Comparison of ENCODE assay signal across 8 mouse cellular contexts in genomic region chr2:131262213-131262672, GRCm38 (mm10). TPM values are rescaled to one million over a fixed set of nuclear protein-coding genes. Genes with fewer than 3 reads are reported as not detected.
DNase-seq lines count a peak whose midpoint lies in the region; ATAC-seq and TF ChIP-seq lines count a peak whose summit lies in the region.

Gene Pank2, plus strand, starts transcription at chr2:131262495.

- H3K9me3 ChIP-seq in CH12.LX (replicated peaks; ENCODE audit: low read length): no peaks in the 10 kb centered on the region
- H3K9me3 ChIP-seq in forebrain, embryonic 11.5 days (ENCODE audit: control insufficient read depth, low read length): no peaks in the 10 kb centered on the region
- H3K9me3 ChIP-seq in heart, embryonic 16.5 days (replicated peaks; ENCODE audit: control insufficient read depth, low read length): no peaks in the 10 kb centered on the region
- no peaks in the 10 kb centered on the region for H3K9me3 ChIP-seq in liver, embryonic 15.5 days (replicated peaks)
- H3K9me3 ChIP-seq in neural tube, embryonic 12.5 days: no peaks in the 10 kb centered on the region

- peak within 1 kb of the TSS; percentile 79 for H3K4me2 ChIP-seq in CH12.LX (ENCODE audit: insufficient read depth, low read depth, poor library complexity, severe bottlenecking)
- peak within 1 kb of the TSS; percentile 73 for H3K4me2 ChIP-seq in forebrain, embryonic 11.5 days (ENCODE audit: low read depth, low read length, severe bottlenecking)
- H3K4me2 ChIP-seq in heart, embryonic 16.5 days (ENCODE audit: low read depth, low read length): peak within 1 kb of the TSS; percentile 95
- peak within 1 kb of the TSS; percentile 87 for H3K4me2 ChIP-seq in liver, embryonic 15.5 days
- peak within 1 kb of the TSS; percentile 78 for H3K4me2 ChIP-seq in neural tube, embryonic 12.5 days (replicated peaks)

- peak within 1 kb of the TSS; percentile 74 for H3K27ac ChIP-seq in CH12.LX (ENCODE audit: insufficient read depth, low read depth)
- H3K27ac ChIP-seq in forebrain, embryonic 11.5 days (ENCODE audit: low read depth, low read length): peak within 1 kb of the TSS; percentile 99
- H3K27ac ChIP-seq in heart, embryonic 16.5 days (ENCODE audit: low read length): peak within 1 kb of the TSS; percentile 99
- H3K27ac ChIP-seq in liver, embryonic 15.5 days (replicated peaks): peak within 1 kb of the TSS; percentile 100
- H3K27ac ChIP-seq in neural tube, embryonic 12.5 days: peak within 1 kb of the TSS; percentile 96

- H3K9ac ChIP-seq in CH12.LX (ENCODE audit: insufficient read depth, low read depth): peak within 1 kb of the TSS; percentile 96
- peak within 1 kb of the TSS; percentile 98 for H3K9ac ChIP-seq in forebrain, embryonic 11.5 days (ENCODE audit: low read length)
- H3K9ac ChIP-seq in heart, embryonic 16.5 days (ENCODE audit: low read length): peak within 1 kb of the TSS; percentile 96
- peak within 1 kb of the TSS; percentile 96 for H3K9ac ChIP-seq in liver, embryonic 15.5 days
- H3K9ac ChIP-seq in neural tube, embryonic 12.5 days: peak within 1 kb of the TSS; percentile 95

- peak within 1 kb of the TSS; percentile 75 to 82 (median 76) for H3K4me3 ChIP-seq in CH12.LX (replicated peaks in 1 of 3; ENCODE audit: low read depth in 2 of 3, low read length in 2 of 3, poor library complexity in 1 of 3)
- H3K4me3 ChIP-seq in forebrain, embryonic 11.5 days (ENCODE audit: low read depth, low read length): peak within 1 kb of the TSS; percentile 90
- peak within 1 kb of the TSS; percentile 89 for H3K4me3 ChIP-seq in heart, embryonic 16.5 days (ENCODE audit: low read length)
- H3K4me3 ChIP-seq in liver, embryonic 15.5 days (replicated peaks): peak within 1 kb of the TSS; percentile 87
- peak within 1 kb of the TSS; percentile 95 for H3K4me3 ChIP-seq in neural tube, embryonic 12.5 days

- TF ChIP-seq RAD21 in CH12.LX (IDR thresholded peaks at IDR 0.05; ENCODE audit: low read depth, low read length): peak; percentile 15

- TF ChIP-seq CTCF in CH12.LX (conservative IDR thresholded peaks at IDR 0.05 in 1 of 2, IDR thresholded peaks at IDR 0.05 in 1 of 2; ENCODE audit: low read depth in 2 of 2, low read length in 2 of 2): peak in 1 of 2 experiments; percentile 50; a peak in 2 of 4 replicates

- WGBS in forebrain, embryonic 11.5 days: under 1% methylated on average over 49 of the region's 49 CpGs
- under 1% methylated on average over 49 of the region's 49 CpGs for WGBS in heart, embryonic 16.5 days
- WGBS in liver, embryonic 15.5 days (ENCODE audit: insufficient replicate concordance): under 1% methylated on average over 49 of the region's 49 CpGs
- WGBS in neural tube, embryonic 12.5 days: under 1% methylated on average over 49 of the region's 49 CpGs

- DNase-seq in CH12.LX (ENCODE audit: extremely low read depth): peak; percentile 96
- peak; percentile 93 for DNase-seq in c-Kit-positive CD71-positive TER-119-negative erythroid progenitor cells, embryonic 14.5 days (ENCODE audit: low read depth)
- DNase-seq in forebrain, embryonic 11.5 days (ENCODE audit: low spot score): peak; percentile 99
- peak; percentile 98 to 99 for DNase-seq in kidney, postnatal 36 days
- peak; percentile 97 for DNase-seq in telencephalon, adult 2 months (ENCODE audit: low read depth, low spot score)

- H3K4me1 ChIP-seq in CH12.LX (ENCODE audit: control insufficient read depth in 1 of 2, insufficient read depth in 2 of 2): peaks cover 6 to 27% of the 10 kb centered on the region in 2 experiments
- H3K4me1 ChIP-seq in forebrain, embryonic 11.5 days (replicated peaks; ENCODE audit: control insufficient read depth, insufficient read depth, low read length): peaks cover 8% of the 10 kb centered on the region; the same call in 1 of the 2 replicates
- H3K4me1 ChIP-seq in heart, embryonic 16.5 days (ENCODE audit: control insufficient read depth, insufficient read depth, low read length): peaks cover 34% of the 10 kb centered on the region
- H3K4me1 ChIP-seq in liver, embryonic 15.5 days (replicated peaks): peaks cover 78% of the 10 kb centered on the region
- H3K4me1 ChIP-seq in neural tube, embryonic 12.5 days: peaks cover 14% of the 10 kb centered on the region

- peaks cover 31% of the 10 kb centered on the region for H3K79me2 ChIP-seq in CH12.LX (replicated peaks; ENCODE audit: control insufficient read depth, extremely low read depth, insufficient read depth, poor library complexity, severe bottlenecking)

- ATAC-seq in forebrain, embryonic 11.5 days (replicated peaks; ENCODE audit: low FRiP score): peak; percentile 100
- ATAC-seq in heart, embryonic 16.5 days (replicated peaks; ENCODE audit: extremely low read depth, insufficient read depth, low FRiP score): peak; percentile 98
- peak; percentile 93 for ATAC-seq in liver, embryonic 15.5 days (ENCODE audit: insufficient read depth)
- peak; percentile 100 for ATAC-seq in neural tube, embryonic 12.5 days (ENCODE audit: low FRiP score, low read depth)

- TF ChIP-seq EP300 in CH12.LX (IDR thresholded peaks at IDR 0.05; ENCODE audit: low read length): no peak

- TF ChIP-seq POLR2A in CH12.LX (IDR thresholded peaks at IDR 0.05; ENCODE audit: low read depth, low read length): peak; percentile 87

- in situ Hi-C loops in CH12.LX (cut with MboI; ENCODE audit: low pct_ligation_motif_present, low pct_unique_long_range_greater_than_20kb, low sequenced_read_pairs): loop anchor here (25.0 kb wide), 1 partner anchor 250 kb away; no protein-coding TSS in a partner anchor

- H3K36me3 ChIP-seq in CH12.LX (replicated peaks in 1 of 2; ENCODE audit: control insufficient read depth in 1 of 2, insufficient read depth in 1 of 2, low read length in 1 of 2): peaks cover 0 to 13% of the 10 kb centered on the region in 2 experiments
- no peaks in the 10 kb centered on the region for H3K36me3 ChIP-seq in forebrain, embryonic 11.5 days (ENCODE audit: control insufficient read depth, insufficient read depth, low read length)
- H3K36me3 ChIP-seq in heart, embryonic 16.5 days (ENCODE audit: control insufficient read depth, insufficient read depth): 0 out of 2 replicates have a peak, but pooled peaks cover 2% of the 10 kb centered on the region
- peaks cover 11% of the 10 kb centered on the region; the same call in 1 of the 2 replicates for H3K36me3 ChIP-seq in liver, embryonic 15.5 days (replicated peaks)
- no peaks in the 10 kb centered on the region for H3K36me3 ChIP-seq in neural tube, embryonic 12.5 days

- no peaks in the 10 kb centered on the region for H3K27me3 ChIP-seq in CH12.LX (replicated peaks)
- no peaks in the 10 kb centered on the region for H3K27me3 ChIP-seq in forebrain, embryonic 11.5 days (ENCODE audit: control insufficient read depth, insufficient read depth, low read length)
- no peaks in the 10 kb centered on the region for H3K27me3 ChIP-seq in heart, embryonic 16.5 days (ENCODE audit: control insufficient read depth, insufficient read depth, low read length)
- no peaks in the 10 kb centered on the region for H3K27me3 ChIP-seq in liver, embryonic 15.5 days
- H3K27me3 ChIP-seq in neural tube, embryonic 12.5 days (replicated peaks): no peaks in the 10 kb centered on the region

- dilution Hi-C loops in CH12.LX (cut with MboI; ENCODE audit: extremely low pct_ligation_motif_present, extremely low pct_unique_long_range_greater_than_20kb, low sequenced_read_pairs): no loop called here

TF ChIP-seq in CH12.LX, 34 proteins besides CTCF, POLR2A, EP300 and RAD21 (continues in another document):
- TF ChIP-seq IRF4 (IDR thresholded peaks at IDR 0.05; ENCODE audit: low read depth, low read length) (0 out of 2 replicates have a peak, but pooled peaks have one; percentile 5), CHD1 (IDR thresholded peaks at IDR 0.05; ENCODE audit: low read depth, low read length) (no peak; the same call in 1 of the 2 replicates), JUN (IDR thresholded peaks at IDR 0.05; ENCODE audit: insufficient read depth, low read depth, low read length) (no peak), MXI1 (IDR thresholded peaks at IDR 0.05; ENCODE audit: low read depth, low read length) (peak; percentile 55), POLR2AphosphoS2 (IDR thresholded peaks at IDR 0.05; ENCODE audit: low read depth, low read length) (peak; percentile 57; the same call in 1 of the 2 replicates), NRF1 (IDR thresholded peaks at IDR 0.05; ENCODE audit: low read depth, low read length) (peak; percentile 98), MYC (IDR thresholded peaks at IDR 0.05; ENCODE audit: low read depth, low read length) (no peak), HCFC1 (IDR thresholded peaks at IDR 0.05; ENCODE audit: low read depth, low read length) (peak; percentile 67), NELFE (IDR thresholded peaks at IDR 0.05; ENCODE audit: low read depth, low read length) (peak; percentile 95), BHLHE40 (IDR thresholded peaks at IDR 0.05; ENCODE audit: low read depth, low read length) (0 out of 2 replicates have a peak, but pooled peaks have one; percentile 9), ZNF384 (IDR thresholded peaks at IDR 0.05; ENCODE audit: low read depth, low read length) (no peak), MAX (IDR thresholded peaks at IDR 0.05; ENCODE audit: low read length) (0 out of 2 replicates have a peak, but pooled peaks have one; percentile 22), E2F4 (IDR thresholded peaks at IDR 0.05; ENCODE audit: insufficient replicate concordance, low read depth, low read length) (0 out of 2 replicates have a peak, but pooled peaks have one; percentile 59), ZC3H11A (IDR thresholded peaks at IDR 0.05; ENCODE audit: low read depth, low read length) (no peak), TCF12 (IDR thresholded peaks at IDR 0.05; ENCODE audit: low read depth, low read length) (peak; percentile 85), RCOR1 (conservative IDR thresholded peaks at IDR 0.05; ENCODE audit: low read depth, low read length) (peak; percentile 47; the same call in 1 of the 2 replicates), SIN3A (IDR thresholded peaks at IDR 0.05; ENCODE audit: low read length) (peak; percentile 77), MAFK (IDR thresholded peaks at IDR 0.05; ENCODE audit: insufficient replicate concordance, low read length) (no peak), KAT2A (IDR thresholded peaks at IDR 0.05; ENCODE audit: insufficient replicate concordance, low read length) (0 out of 2 replicates have a peak, but pooled peaks have one; percentile 55), ZMIZ1 (IDR thresholded peaks at IDR 0.05; ENCODE audit: low read depth, low read length) (peak; percentile 92), GABPA (IDR thresholded peaks at IDR 0.05; ENCODE audit: insufficient replicate concordance, low read depth, low read length) (no peak)

RNA-seq across cellular contexts. Expression of gene Pank2, which starts in this region (rescaled TPM):
- 16.6 and 19.0 TPM in 2 replicates for total RNA-seq in CH12.LX (2012; rRNA removed)
- total RNA-seq in CH12.LX (2014; rRNA removed): 25.6 and 28.6 TPM in 2 replicates
- polyA plus RNA-seq in CH12.LX (2012; ENCODE audit: insufficient read length, low read depth): 34.7 and 43.2 TPM in 2 replicates
- polyA plus RNA-seq in forebrain, embryonic 11.5 days (2014; fragmentation: Nextera tagmentation; extraction: Ambion mirVana): 66.3 and 66.5 TPM in 2 replicates
- polyA plus RNA-seq in heart, embryonic 16.5 days (2015; fragmentation: Nextera tagmentation; extraction: Ambion mirVana): 20.0 and 22.9 TPM in 2 replicates
- 21.7 and 22.0 TPM in 2 replicates for polyA plus RNA-seq in liver, embryonic 15.5 days (2015; fragmentation: Nextera tagmentation; extraction: Ambion mirVana)
- 55.3 and 56.1 TPM in 2 replicates for polyA plus RNA-seq in neural tube, embryonic 12.5 days (2016; fragmentation: Nextera tagmentation; extraction: Ambion mirVana)

Comparison
In these comparisons a context has a peak if more than half of its experiments do, and no peak if none do; other contexts are left out.
1. Peak in every context shown above with its lines: DNase-seq, ATAC-seq, H3K4me3 ChIP-seq and H3K27ac ChIP-seq.